Mouse (Mus musculus) ovary, postnatal 14 days (tissue): ENCODE data around the gene Mogs.

Experiments
- DNase-seq: peaks from one replicate; pipeline ENCODE4 v3.0.0; 2022; ENCODE audit warnings: low spot score

The Mogs gene

GRCm38 (mm10) chr6:83095968-83096367 lies 19.3 kb upstream of the Mogs start:
- DNase-seq = no peak

GRCm38 (mm10) chr6:83098411-83098810 lies 16.9 kb upstream of the Mogs start:
- no peak for DNase-seq

- DNase-seq = peak; percentile 69
These were observed 14.0 kb upstream of the Mogs start, which contains the start of the genes Ccdc142 and Gm42688 for GRCm38 (mm10) chr6:83101316-83101687. Ccdc142 (plus strand) TSS chr6:83101601. Gm42688 (plus strand) TSS chr6:83101617.

- DNase-seq = peak; percentile 53
These were observed 13.4 kb upstream of the Mogs start for GRCm38 (mm10) chr6:83101688-83102556.

- no peak for DNase-seq
These were observed 12.1 kb upstream of the Mogs start for GRCm38 (mm10) chr6:83103130-83103650.

- DNase-seq = no peak
These were observed 11.1 kb upstream of the Mogs start for GRCm38 (mm10) chr6:83104158-83104557.

- DNase-seq = peak; percentile 76
These were observed 7.5 kb upstream of the Mogs start for GRCm38 (mm10) chr6:83107566-83108400.

GRCm38 (mm10) chr6:83108762-83109668 lies 6.3 kb upstream of the Mogs start, which contains the start of gene Mrpl53:
Mrpl53 (plus strand) TSS chr6:83109040.
- peak; percentile 80 for DNase-seq

- no peak for DNase-seq
These were observed 3.7 kb upstream of the Mogs start for GRCm38 (mm10) chr6:83111510-83112136.

- DNase-seq = no peak
These were observed 531 bp downstream of the Mogs start for GRCm38 (mm10) chr6:83115682-83116372.

- DNase-seq = no peak
These were observed 1.3 kb downstream of the Mogs start for GRCm38 (mm10) chr6:83116373-83117164.

- no peak for DNase-seq
These were observed 1.8 kb downstream of the Mogs start for GRCm38 (mm10) chr6:83117165-83117438.

- no peak for DNase-seq
These were observed 2.3 kb downstream of the Mogs start for GRCm38 (mm10) chr6:83117616-83118015.

GRCm38 (mm10) chr6:83118369-83118768 lies 3.1 kb downstream of the Mogs start:
- no peak for DNase-seq

GRCm38 (mm10) chr6:83118825-83119733 lies 3.8 kb downstream of the Mogs start:
- no peak for DNase-seq

GRCm38 (mm10) chr6:83119734-83120051 lies 4.4 kb downstream of the Mogs start:
- DNase-seq = no peak

- DNase-seq = peak; percentile 86
These were observed 5.9 kb downstream of the Mogs start, which contains the start of gene Wbp1 for GRCm38 (mm10) chr6:83120930-83121862. Wbp1 (minus strand) TSS chr6:83121559.
